Mouse (Mus musculus): ENCODE results near the gene Rin1.
A peak's percentile ranks its signal among the peaks of the same experiment; 100 is the strongest.

Gene Rin1

GRCm38 (mm10) chr19:5045531-5045930 lies 4.8 kb upstream of the Rin1 start:
- DNase-seq = no peak

DNA sequence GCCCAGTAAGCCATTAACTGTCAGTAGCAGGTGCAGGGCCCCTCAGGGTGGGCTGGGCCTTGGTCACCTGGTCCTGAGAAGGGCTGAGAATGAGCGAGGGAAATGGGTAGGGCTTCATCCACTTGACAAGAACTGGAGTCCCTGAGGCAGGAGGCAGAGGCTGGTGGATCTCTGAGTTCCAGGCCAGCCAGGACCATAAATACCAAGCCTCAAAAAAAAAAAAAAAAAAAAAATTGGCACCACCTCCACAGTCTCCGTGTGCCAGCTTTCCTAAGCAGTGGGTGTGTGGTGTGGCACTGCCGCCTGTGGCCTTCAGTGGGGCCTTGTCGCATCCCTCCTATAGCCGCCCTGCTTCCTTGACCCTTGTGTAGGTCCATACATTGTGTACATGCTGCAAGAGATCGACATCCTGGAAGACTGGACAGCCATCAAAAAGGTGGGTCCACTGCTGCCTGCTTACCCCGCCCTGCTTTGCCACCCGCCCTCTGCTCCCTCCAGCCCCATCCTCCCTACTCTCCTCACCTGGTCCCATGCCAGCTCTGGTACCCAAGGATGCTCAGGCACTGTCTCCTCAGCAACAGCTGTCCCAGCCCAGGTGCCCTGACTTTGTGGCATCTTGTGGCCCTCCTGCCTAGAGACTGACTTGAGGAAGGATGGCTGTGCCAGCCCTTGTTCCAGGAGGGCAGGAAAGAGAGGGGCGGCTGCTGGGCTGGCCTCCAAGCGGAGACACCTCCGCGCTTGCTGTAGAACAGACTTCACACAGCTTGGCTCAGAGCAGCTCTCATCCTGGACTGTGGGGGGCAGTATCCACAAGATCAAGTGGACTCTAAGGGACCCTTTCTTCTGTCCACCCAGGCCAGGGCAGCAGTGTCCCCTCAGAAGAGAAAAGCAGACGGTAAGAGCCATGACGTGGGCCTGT lies 1.9 kb upstream of the Rin1 start:
- peak; percentile 17 for DNase-seq

- DNase-seq = no peak
These were observed 956 bp upstream of the Rin1 start for GRCm38 (mm10) chr19:5049325-5049724.

DNA sequence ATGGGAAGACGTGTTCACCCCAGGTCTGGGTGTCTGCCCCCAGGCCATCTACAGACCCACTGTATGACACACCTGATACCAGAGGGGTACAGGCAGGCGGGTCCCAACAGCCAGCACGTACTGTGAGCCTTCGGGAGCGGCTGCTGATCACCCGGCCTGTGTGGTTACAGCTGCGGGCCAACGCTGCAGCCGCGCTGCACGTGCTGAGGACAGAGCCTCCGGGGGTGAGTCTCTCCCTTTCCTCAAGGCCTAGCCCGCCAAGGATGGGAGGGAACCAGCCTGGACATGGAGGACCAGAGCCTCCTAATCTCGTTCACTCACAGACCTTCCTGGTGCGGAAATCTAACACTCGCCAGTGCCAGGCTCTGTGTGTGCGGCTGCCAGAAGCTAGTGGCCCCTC lies 750 bp downstream of the Rin1 start:
- peak; percentile 50 for DNase-seq

- DNase-seq = no peak
These were observed 1.2 kb downstream of the Rin1 start for GRCm38 (mm10) chr19:5051515-5051914.

GRCm38 (mm10) chr19:5052166-5052822 lies 2.0 kb downstream of the Rin1 start:
- no peak for DNase-seq

DNA sequence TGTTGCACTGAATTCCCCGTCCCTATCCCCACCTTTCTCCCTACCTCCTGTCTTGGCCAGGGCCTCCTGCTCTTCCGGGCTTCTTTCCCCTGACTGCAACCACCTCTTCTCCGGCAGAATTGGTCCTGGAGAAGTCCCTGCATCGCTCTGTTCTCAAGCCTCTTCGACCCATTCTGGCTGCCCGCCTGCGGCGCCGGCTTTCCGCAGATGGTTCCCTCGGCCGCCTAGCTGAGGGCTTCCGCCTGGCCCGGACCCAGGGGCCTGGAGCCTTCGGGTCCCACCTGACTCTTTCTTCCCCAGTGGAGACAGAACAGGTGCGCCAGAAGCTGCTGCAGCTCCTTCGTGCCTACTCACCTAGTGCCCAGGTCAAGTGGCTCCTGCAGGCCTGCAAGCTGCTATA lies 2.6 kb downstream of the Rin1 start:
- DNase-seq = no peak

DNA sequence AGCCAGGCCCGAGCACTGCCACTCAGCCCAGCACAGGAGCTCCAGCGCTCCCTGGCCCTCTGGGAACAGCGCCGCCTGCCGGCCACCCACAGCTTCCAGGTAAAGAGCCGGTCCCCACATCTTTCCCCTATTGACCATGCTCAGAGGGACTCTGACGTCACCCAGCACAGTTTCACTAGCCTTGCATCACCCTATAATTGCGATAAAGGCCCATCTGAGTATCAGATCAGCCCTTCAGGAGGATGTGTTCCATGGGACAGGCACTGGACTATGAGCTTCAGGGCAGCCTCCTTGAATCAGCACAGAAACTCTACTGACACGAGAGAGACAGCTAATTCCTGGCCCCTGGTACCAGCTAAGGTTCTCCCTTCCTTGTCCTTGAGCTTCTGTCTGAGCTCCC lies 3.6 kb downstream of the Rin1 start:
- DNase-seq = peak; percentile 73

GRCm38 (mm10) chr19:5056251-5056650 lies 6.0 kb downstream of the Rin1 start:
- DNase-seq = peak; percentile 85

GRCm38 (mm10) chr19:5057876-5058775 lies 7.8 kb downstream of the Rin1 start:
- no peak for DNase-seq

GRCm38 (mm10) chr19:5058801-5059771 lies 8.8 kb downstream of the Rin1 start:
- peak; percentile 67 for DNase-seq

- peak; percentile 16 for DNase-seq
These were observed 10.4 kb downstream of the Rin1 start for GRCm38 (mm10) chr19:5060365-5061330.

GRCm38 (mm10) chr19:5062041-5062440 lies 11.8 kb downstream of the Rin1 start:
- DNase-seq = no peak

- peak; percentile 29 for DNase-seq
These were observed 12.2 kb downstream of the Rin1 start for GRCm38 (mm10) chr19:5062446-5062845.

GRCm38 (mm10) chr19:5065104-5065503 lies 14.8 kb downstream of the Rin1 start:
- no peak for DNase-seq

GRCm38 (mm10) chr19:5067040-5067799 lies 16.9 kb downstream of the Rin1 start:
- DNase-seq = peak; percentile 52

- peak; percentile 89 for DNase-seq
These were observed 17.7 kb downstream of the Rin1 start, which contains the start of gene Cd248 for GRCm38 (mm10) chr19:5067867-5068569. TSS of gene Cd248 (plus strand) at chr19:5068078.

GRCm38 (mm10) chr19:5068570-5069234 lies 18.4 kb downstream of the Rin1 start:
- DNase-seq = peak; percentile 12
